Mouse (Mus musculus): ENCODE data around the gene Sema3a. TPM values are rescaled to one million over a fixed set of nuclear protein-coding genes. Genes with fewer than 3 reads are reported as not detected.

Sema3a gene
- total RNA-seq, 1 experiment, result 0.62 TPM

- no peak overlapping the region for H3K4me3 ChIP-seq (ENCODE audit: insufficient read depth in 1 of 2, low read depth in 1 of 2, low read length in 2 of 2, poor library complexity in 1 of 2, severe bottlenecking in 1 of 2)
- no peaks in the 10 kb centered on the region for H3K36me3 ChIP-seq (ENCODE audit: control insufficient read depth, insufficient read depth, low read length, poor library complexity, severe bottlenecking)
- in situ Hi-C loops (cut with MboI; ENCODE audit: low sequenced_read_pairs in 2 of 2, unreplicated experiment in 2 of 2), result no loop called here
- DNase-seq (ENCODE audit: low read depth, low spot score), result no peak
- H3K4me1 ChIP-seq (ENCODE audit: control insufficient read depth in 2 of 2, insufficient read depth in 2 of 2, low read length in 2 of 2, poor library complexity in 1 of 2), result 0 out of 4 replicates have a peak, but pooled peaks cover 0 to 3% of the 10 kb centered on the region in 2 experiments
- H3K27ac ChIP-seq (ENCODE audit: insufficient read depth, low read depth, low read length, poor library complexity, severe bottlenecking), result no peak overlapping the region
- TF ChIP-seq MAFK (IDR thresholded peaks at IDR 0.05; ENCODE audit: insufficient read depth, low read depth, low read length) (no peak), HCFC1 (IDR thresholded peaks at IDR 0.05; ENCODE audit: borderline replicate concordance, insufficient read depth, low read length) (no peak)
- H3K9me3 ChIP-seq (ENCODE audit: control insufficient read depth, insufficient read depth, low read depth, low read length), result no peaks in the 10 kb centered on the region
- H3K9ac ChIP-seq (ENCODE audit: insufficient read depth, low read depth, low read length, poor library complexity, severe bottlenecking), result no peak overlapping the region
Measured at GRCm38 (mm10) chr5:13320138-13320537, 194.9 kb downstream of the Sema3a start.

GRCm38 (mm10) chr5:13327281-13327680 lies 202.1 kb downstream of the Sema3a start:
- Histone ChIP-seq H3K4me3 (ENCODE audit: insufficient read depth in 1 of 2, low read depth in 1 of 2, low read length in 2 of 2, poor library complexity in 1 of 2, severe bottlenecking in 1 of 2) (no peak overlapping the region), H3K36me3 (ENCODE audit: control insufficient read depth, insufficient read depth, low read length, poor library complexity, severe bottlenecking) (no peaks in the 10 kb centered on the region), H3K9ac (ENCODE audit: insufficient read depth, low read depth, low read length, poor library complexity, severe bottlenecking) (no peak overlapping the region), H3K9me3 (ENCODE audit: control insufficient read depth, insufficient read depth, low read depth, low read length) (no peaks in the 10 kb centered on the region), H3K4me1 (ENCODE audit: control insufficient read depth in 2 of 2, insufficient read depth in 2 of 2, low read length in 2 of 2, poor library complexity in 1 of 2) (no peaks in the 10 kb centered on the region), H3K27ac (ENCODE audit: insufficient read depth, low read depth, low read length, poor library complexity, severe bottlenecking) (no peak overlapping the region)
- in situ Hi-C loops (cut with MboI; ENCODE audit: low sequenced_read_pairs in 2 of 2, unreplicated experiment in 2 of 2), result no loop called here
- TF ChIP-seq MAFK (IDR thresholded peaks at IDR 0.05; ENCODE audit: insufficient read depth, low read depth, low read length), result no peak
- TF ChIP-seq ZNF384 (IDR thresholded peaks at IDR 0.05; ENCODE audit: low read depth, low read length), result no peak
- TF ChIP-seq HCFC1 (IDR thresholded peaks at IDR 0.05; ENCODE audit: borderline replicate concordance, insufficient read depth, low read length), result no peak
- no peak for TF ChIP-seq ZC3H11A (IDR thresholded peaks at IDR 0.05; ENCODE audit: borderline replicate concordance, low read depth, low read length)
- no peak for TF ChIP-seq CHD2 (IDR thresholded peaks at IDR 0.05; ENCODE audit: low read depth, low read length)
- no peak for DNase-seq (ENCODE audit: low read depth, low spot score)

GRCm38 (mm10) chr5:13331412-13331811 lies 206.2 kb downstream of the Sema3a start:
- TF ChIP-seq ZC3H11A (IDR thresholded peaks at IDR 0.05; ENCODE audit: borderline replicate concordance, low read depth, low read length) (no peak), MAFK (IDR thresholded peaks at IDR 0.05; ENCODE audit: insufficient read depth, low read depth, low read length) (no peak), HCFC1 (IDR thresholded peaks at IDR 0.05; ENCODE audit: borderline replicate concordance, insufficient read depth, low read length) (no peak), ZNF384 (IDR thresholded peaks at IDR 0.05; ENCODE audit: low read depth, low read length) (no peak), CHD2 (IDR thresholded peaks at IDR 0.05; ENCODE audit: low read depth, low read length) (no peak)
- Histone ChIP-seq H3K27ac (ENCODE audit: insufficient read depth, low read depth, low read length, poor library complexity, severe bottlenecking) (no peak overlapping the region), H3K36me3 (ENCODE audit: control insufficient read depth, insufficient read depth, low read length, poor library complexity, severe bottlenecking) (no peaks in the 10 kb centered on the region), H3K9ac (ENCODE audit: insufficient read depth, low read depth, low read length, poor library complexity, severe bottlenecking) (no peak overlapping the region), H3K9me3 (ENCODE audit: control insufficient read depth, insufficient read depth, low read depth, low read length) (no peaks in the 10 kb centered on the region), H3K4me3 (ENCODE audit: insufficient read depth in 1 of 2, low read depth in 1 of 2, low read length in 2 of 2, poor library complexity in 1 of 2, severe bottlenecking in 1 of 2) (no peak overlapping the region), H3K4me1 (ENCODE audit: control insufficient read depth in 2 of 2, insufficient read depth in 2 of 2, low read length in 2 of 2, poor library complexity in 1 of 2) (no peaks in the 10 kb centered on the region)
- no peak for DNase-seq (ENCODE audit: low read depth, low spot score)
- in situ Hi-C loops (cut with MboI; ENCODE audit: low sequenced_read_pairs in 2 of 2, unreplicated experiment in 2 of 2), result no loop called here

GRCm38 (mm10) chr5:13337665-13338064 lies 212.5 kb downstream of the Sema3a start:
- no peaks in the 10 kb centered on the region for H3K36me3 ChIP-seq (ENCODE audit: control insufficient read depth, insufficient read depth, low read length, poor library complexity, severe bottlenecking)
- H3K4me3 ChIP-seq (ENCODE audit: insufficient read depth in 1 of 2, low read depth in 1 of 2, low read length in 2 of 2, poor library complexity in 1 of 2, severe bottlenecking in 1 of 2), result no peak overlapping the region
- no peak overlapping the region for H3K27ac ChIP-seq (ENCODE audit: insufficient read depth, low read depth, low read length, poor library complexity, severe bottlenecking)
- TF ChIP-seq ZNF384 (IDR thresholded peaks at IDR 0.05; ENCODE audit: low read depth, low read length), result no peak
- no peak for TF ChIP-seq HCFC1 (IDR thresholded peaks at IDR 0.05; ENCODE audit: borderline replicate concordance, insufficient read depth, low read length)
- TF ChIP-seq CHD2 (IDR thresholded peaks at IDR 0.05; ENCODE audit: low read depth, low read length), result no peak
- no peak for TF ChIP-seq ZC3H11A (IDR thresholded peaks at IDR 0.05; ENCODE audit: borderline replicate concordance, low read depth, low read length)
- no peak for TF ChIP-seq MAFK (IDR thresholded peaks at IDR 0.05; ENCODE audit: insufficient read depth, low read depth, low read length)
- H3K9ac ChIP-seq (ENCODE audit: insufficient read depth, low read depth, low read length, poor library complexity, severe bottlenecking), result no peak overlapping the region
- in situ Hi-C loops (cut with MboI; ENCODE audit: low sequenced_read_pairs in 2 of 2, unreplicated experiment in 2 of 2), result no loop called here
- no peaks in the 10 kb centered on the region for H3K9me3 ChIP-seq (ENCODE audit: control insufficient read depth, insufficient read depth, low read depth, low read length)
- no peak for DNase-seq (ENCODE audit: low read depth, low spot score)
- H3K4me1 ChIP-seq (ENCODE audit: control insufficient read depth in 2 of 2, insufficient read depth in 2 of 2, low read length in 2 of 2, poor library complexity in 1 of 2), result no peaks in the 10 kb centered on the region

- H3K36me3 ChIP-seq (ENCODE audit: control insufficient read depth, insufficient read depth, low read length, poor library complexity, severe bottlenecking), result no peaks in the 10 kb centered on the region
- H3K4me1 ChIP-seq (ENCODE audit: control insufficient read depth in 2 of 2, insufficient read depth in 2 of 2, low read length in 2 of 2, poor library complexity in 1 of 2), result no peaks in the 10 kb centered on the region
- no peaks in the 10 kb centered on the region for H3K9me3 ChIP-seq (ENCODE audit: control insufficient read depth, insufficient read depth, low read depth, low read length)
- no peak for DNase-seq (ENCODE audit: low read depth, low spot score)
- TF ChIP-seq ZNF384 (IDR thresholded peaks at IDR 0.05; ENCODE audit: low read depth, low read length) (no peak), CHD2 (IDR thresholded peaks at IDR 0.05; ENCODE audit: low read depth, low read length) (no peak), HCFC1 (IDR thresholded peaks at IDR 0.05; ENCODE audit: borderline replicate concordance, insufficient read depth, low read length) (no peak), MAFK (IDR thresholded peaks at IDR 0.05; ENCODE audit: insufficient read depth, low read depth, low read length) (no peak), ZC3H11A (IDR thresholded peaks at IDR 0.05; ENCODE audit: borderline replicate concordance, low read depth, low read length) (no peak)
- in situ Hi-C loops (cut with MboI; ENCODE audit: low sequenced_read_pairs in 2 of 2, unreplicated experiment in 2 of 2), result no loop called here
- no peak overlapping the region for H3K27ac ChIP-seq (ENCODE audit: insufficient read depth, low read depth, low read length, poor library complexity, severe bottlenecking)
- H3K4me3 ChIP-seq (ENCODE audit: insufficient read depth in 1 of 2, low read depth in 1 of 2, low read length in 2 of 2, poor library complexity in 1 of 2, severe bottlenecking in 1 of 2), result no peak overlapping the region
- no peak overlapping the region for H3K9ac ChIP-seq (ENCODE audit: insufficient read depth, low read depth, low read length, poor library complexity, severe bottlenecking)
Measured at GRCm38 (mm10) chr5:13347068-13347467, 221.9 kb downstream of the Sema3a start.

Data from ES-E14 (cell line).